Mouse (Mus musculus) small intestine, adult 2 months (tissue): Measurements from ENCODE around the gene Ccz1.

Experiments used
- CTCF ChIP-seq: fragments of 200-500 bp; IDR thresholded peaks from 2 replicates; pipeline ENCODE4 v1.5.1; 2012; ENCODE audit warnings: low read depth, mild to moderate bottlenecking, control low read depth, inconsistent platforms, low read length, moderate library complexity, mixed read lengths; ENCODE audit not compliant: insufficient replicate concordance, insufficient read length; ENCODE audit errors: extremely low read depth
- POLR2A ChIP-seq: fragments of 200-500 bp; IDR thresholded peaks from 2 replicates; pipeline ENCODE4 v1.6.1; 2012; ENCODE audit warnings: low read depth, mild to moderate bottlenecking, control low read depth, inconsistent platforms, low read length, moderate library complexity

DNA sequence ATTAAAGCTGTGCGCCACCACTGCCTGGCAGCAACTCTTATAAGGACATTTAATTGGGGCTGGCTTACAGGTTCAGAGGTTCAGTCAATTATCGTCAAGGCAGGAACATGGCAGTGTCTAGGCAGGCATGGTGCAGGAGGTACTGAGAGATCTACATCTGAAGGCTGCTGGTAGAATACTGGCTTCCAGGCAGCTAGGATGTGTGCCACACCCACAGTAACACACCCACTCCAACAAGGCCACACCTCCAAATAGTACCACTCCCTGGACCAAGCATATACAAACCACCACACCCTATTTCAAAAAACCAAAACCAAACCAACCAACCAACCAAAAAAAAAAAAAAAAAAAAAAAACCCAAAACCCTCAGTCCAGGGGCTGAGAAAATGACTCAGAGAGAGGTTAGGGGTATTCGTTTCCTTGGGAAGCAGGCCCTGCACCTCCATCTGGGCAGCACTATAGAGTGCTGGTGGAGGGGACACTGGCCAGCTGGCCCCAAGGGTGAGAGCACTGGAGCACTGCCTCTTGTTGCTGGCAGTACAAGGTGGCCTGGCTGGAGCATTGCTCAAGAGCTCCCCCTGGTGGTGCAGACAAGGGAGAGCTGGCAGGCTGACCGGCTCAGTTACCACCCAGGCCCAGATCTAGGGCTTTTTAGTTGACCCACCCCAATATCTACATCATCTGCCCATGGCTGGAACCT is 39.6 kb downstream of the Ccz1 start:
- TF ChIP-seq POLR2A (no peak), CTCF (peak; percentile 95)
